Mouse (Mus musculus) liver, adult 2 months (tissue): ENCODE data around the gene Atp6v1fnb.

ENCODE experiments used
- CTCF ChIP-seq: fragments of 200-500 bp; IDR thresholded peaks from 2 replicates; pipeline ENCODE4 v1.5.1; 2011; ENCODE audit warnings: low read depth, low read length, control low read depth
- POLR2A ChIP-seq: fragments of 200-500 bp; IDR thresholded peaks from 2 replicates; pipeline ENCODE4 v1.6.1; 2011; ENCODE audit warnings: low read length, control low read depth; ENCODE audit not compliant: insufficient read depth; ENCODE audit errors: extremely low read depth

- no peak for TF ChIP-seq POLR2A
- TF ChIP-seq CTCF: no peak
Measured at GRCm38 (mm10) chr6:29468851-29469250, 2.4 kb upstream of the Atp6v1fnb start.
